Mouse (Mus musculus) forebrain, embryonic 16.5 days (tissue): ENCODE measurements around the gene Cldn19. TPM values are rescaled to one million over a fixed set of nuclear protein-coding genes. Genes with fewer than 3 reads are reported as not detected.

Experiments used
- ATAC-seq: fragments of 200-750 bp; cut with Nextera tagmentation; 2 replicates; pipeline ENCODE4 v1.8.0; 2017; ENCODE audit warnings: mild to moderate bottlenecking, moderate library complexity
- H3K27ac ChIP-seq: fragments of 300-500 bp; sonication (generic); 2 replicates; pipeline ENCODE4 v1.5.1; 2014; ENCODE audit warnings: low read length, control low read depth
- H3K27me3 ChIP-seq: fragments of 300-500 bp; sonication (generic); replicated peaks from 2 replicates; pipeline ENCODE4 v1.6.1; 2014; ENCODE audit warnings: low read length; ENCODE audit not compliant: control insufficient read depth, insufficient read depth
- H3K36me3 ChIP-seq: fragments of 300-500 bp; sonication (generic); 2 replicates; pipeline ENCODE4 v1.6.1; 2014; ENCODE audit not compliant: control insufficient read depth, insufficient read depth
- H3K4me1 ChIP-seq: fragments of 300-500 bp; sonication (generic); replicated peaks from 2 replicates; pipeline ENCODE4 v1.6.1; 2014; ENCODE audit warnings: low read length; ENCODE audit not compliant: control insufficient read depth, insufficient read depth
- H3K4me2 ChIP-seq: fragments of 300-500 bp; sonication (generic); 2 replicates; pipeline ENCODE4 v1.6.1; 2014; ENCODE audit warnings: mild to moderate bottlenecking, low read length, control low read depth
- H3K4me3 ChIP-seq: fragments of 300-500 bp; sonication (generic); replicated peaks from 2 replicates; pipeline ENCODE4 v1.5.1; 2014; ENCODE audit warnings: mild to moderate bottlenecking, low read length, control low read depth
- H3K9ac ChIP-seq: fragments of 300-500 bp; sonication (generic); replicated peaks from 2 replicates; pipeline ENCODE4 v1.6.1; 2014; ENCODE audit warnings: low read depth, low read length, control low read depth
- H3K9me3 ChIP-seq: fragments of 300-500 bp; sonication (generic); 2 replicates; pipeline ENCODE4 v1.6.1; 2016; ENCODE audit warnings: low read length; ENCODE audit not compliant: control insufficient read depth
- WGBS: fragments of 180-500 bp; shearing (Covaris S2); extraction: QIAGEN DNeasy Blood & Tissue Kit; methylation state at CpG from one replicate; pipeline ENCODE4 v1.1.7; 2014; 5-methylcytosine and 5-hydroxymethylcytosine counted together
- polyA plus RNA-seq: library from polyadenylated mRNA; unstranded; fragments of >200 nt; fragmentation: Nextera tagmentation; extraction: Ambion mirVana; gene quantifications from 2 replicates; pipeline ENCODE4 v1.2.1, GENCODE M21; 2015

Cldn19 gene
- polyA plus RNA-seq, 1 experiment from 2014 or later = 0.08 TPM

- ATAC-seq = peak; percentile 27
- Histone ChIP-seq H3K36me3 (no peaks in the 10 kb centered on the region), H3K27me3 (no peaks in the 10 kb centered on the region), H3K4me1 (peaks cover 23% of the 10 kb centered on the region), H3K27ac (peak overlapping the region; percentile 80), H3K9me3 (no peaks in the 10 kb centered on the region), H3K4me3 (peak overlapping the region; percentile 93), H3K9ac (peak overlapping the region; percentile 80), H3K4me2 (peak overlapping the region; percentile 64)
- WGBS = under 1% methylated on average over 24 of the region's 24 CpGs
Measured at GRCm38 (mm10) chr4:119292771-119293573, 37.8 kb downstream of the Cldn19 start.

DNA sequence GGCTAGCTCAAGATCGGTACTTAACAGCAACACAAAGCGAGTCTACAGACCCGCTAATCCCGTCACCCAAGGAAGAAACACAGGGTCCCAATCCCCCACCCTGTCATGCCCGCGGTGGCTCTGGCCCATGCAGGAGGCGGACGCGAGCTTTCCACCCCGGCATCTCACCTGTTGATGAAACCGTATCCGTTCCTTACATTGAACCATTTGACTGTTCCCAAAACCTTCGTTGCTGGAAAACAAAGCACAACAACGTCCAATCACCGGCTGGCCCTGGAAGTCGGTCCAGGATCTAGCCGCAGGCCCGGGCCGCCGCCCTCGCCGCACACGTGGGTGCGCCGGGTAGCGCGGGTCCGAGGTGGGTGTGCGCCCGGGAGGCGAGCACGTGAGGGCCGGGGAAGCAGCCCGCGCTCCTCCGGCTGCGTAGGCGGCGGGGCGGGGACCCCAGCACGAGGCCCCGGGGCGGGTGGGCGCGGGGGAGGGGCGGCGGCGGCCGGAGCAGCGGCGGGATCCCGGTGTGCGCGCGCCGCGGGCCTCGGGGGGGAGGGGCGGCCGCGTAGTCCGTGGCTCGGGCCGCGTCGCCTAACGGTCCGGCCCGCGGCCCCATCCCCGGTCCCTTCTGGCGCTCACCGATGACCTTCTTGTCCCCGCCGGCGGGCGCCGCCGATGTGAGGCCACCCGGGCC lies 38.5 kb downstream of the Cldn19 start:
- H3K9me3 ChIP-seq = no peaks in the 10 kb centered on the region
- peak overlapping the region; percentile 86 for H3K27ac ChIP-seq
- H3K9ac ChIP-seq = peak overlapping the region; percentile 80
- peaks cover 23% of the 10 kb centered on the region for H3K4me1 ChIP-seq
- no peaks in the 10 kb centered on the region for H3K27me3 ChIP-seq
- under 1% methylated on average over 49 of the region's 80 CpGs for WGBS
- peak; percentile 11 for ATAC-seq
- H3K4me2 ChIP-seq = peak overlapping the region; percentile 64
- peak overlapping the region; percentile 93 for H3K4me3 ChIP-seq
- no peaks in the 10 kb centered on the region for H3K36me3 ChIP-seq

DNA sequence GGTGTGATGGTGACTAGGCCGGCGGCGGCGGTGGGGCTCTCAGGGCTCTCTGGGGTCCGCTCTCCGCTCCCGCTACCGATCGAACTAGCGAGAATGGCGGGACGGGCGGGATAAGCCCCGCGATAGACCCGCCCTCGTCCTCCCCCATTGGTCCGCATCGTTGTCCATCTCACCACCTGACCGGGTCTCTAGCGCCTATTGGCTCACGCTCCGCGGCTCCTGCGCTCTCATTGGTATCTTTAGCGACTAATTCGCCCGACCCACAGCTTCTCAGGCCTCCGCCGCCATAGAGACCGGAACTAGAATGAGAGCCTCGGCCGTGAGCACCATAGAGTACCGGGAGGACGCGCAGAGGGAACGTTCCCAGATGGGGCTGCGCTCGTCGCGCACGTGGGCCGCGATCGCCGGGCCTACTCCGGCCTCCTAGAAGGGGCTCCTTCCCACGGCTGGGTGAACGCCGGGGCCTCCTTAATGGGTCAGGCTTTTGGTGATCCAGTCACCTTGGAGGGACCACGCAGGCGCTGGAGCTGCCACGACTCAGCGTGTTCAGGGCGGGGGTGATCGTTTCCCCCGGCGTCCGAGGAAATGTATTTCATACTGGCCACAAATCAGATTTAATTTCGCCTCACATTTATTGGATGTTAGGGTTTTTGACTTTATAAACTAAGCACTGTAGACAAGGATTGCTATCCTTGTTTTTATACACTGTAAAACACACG lies 39.4 kb downstream of the Cldn19 start, which contains the start of gene Ybx1:
TSS of gene Ybx1 (minus strand) at position 190 of the 719 bp plus-strand sequence.
- H3K4me3 ChIP-seq = peak within 1 kb of the TSS; percentile 93
- WGBS = under 1% methylated on average over 60 of the region's 61 CpGs
- peak; percentile 99 for ATAC-seq
- H3K4me1 ChIP-seq = peaks cover 23% of the 10 kb centered on the region
- H3K4me2 ChIP-seq = peak within 1 kb of the TSS; percentile 82
- peak within 1 kb of the TSS; percentile 91 for H3K27ac ChIP-seq
- H3K9ac ChIP-seq = peak within 1 kb of the TSS; percentile 80
- no peaks in the 10 kb centered on the region for H3K36me3 ChIP-seq
- H3K27me3 ChIP-seq = no peaks in the 10 kb centered on the region
- no peaks in the 10 kb centered on the region for H3K9me3 ChIP-seq

DNA sequence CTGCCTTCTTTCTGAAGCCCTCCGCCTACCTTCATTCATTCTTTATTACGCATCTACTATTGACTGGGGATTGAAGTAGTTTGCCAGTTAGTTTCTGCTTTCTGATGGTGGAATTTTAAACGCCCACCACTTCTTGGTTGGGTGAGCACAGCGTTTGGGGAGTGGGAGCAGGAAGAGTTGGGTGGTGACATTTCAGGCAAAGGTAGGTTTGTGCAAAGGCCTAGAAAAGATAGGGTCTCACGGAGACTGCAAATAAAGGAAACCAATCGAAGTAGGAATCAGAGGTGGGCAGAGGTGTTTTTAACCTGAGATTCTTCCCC lies 39.9 kb downstream of the Cldn19 start:
- Histone ChIP-seq H3K4me2 (peak overlapping the region; percentile 82), H3K4me3 (peak overlapping the region; percentile 93), H3K27me3 (no peaks in the 10 kb centered on the region), H3K27ac (peak overlapping the region; percentile 91), H3K4me1 (peaks cover 23% of the 10 kb centered on the region), H3K36me3 (no peaks in the 10 kb centered on the region), H3K9ac (peak overlapping the region; percentile 77), H3K9me3 (no peaks in the 10 kb centered on the region)
- ATAC-seq = no peak
- 3% methylated on average over 6 of the region's 6 CpGs for WGBS

- H3K4me2 ChIP-seq = no peak overlapping the region
- peaks cover 8% of the 10 kb centered on the region for H3K4me1 ChIP-seq
- no peaks in the 10 kb centered on the region for H3K36me3 ChIP-seq
- H3K27me3 ChIP-seq = no peaks in the 10 kb centered on the region
- no peak for ATAC-seq
- H3K27ac ChIP-seq = no peak overlapping the region
- no peak overlapping the region for H3K4me3 ChIP-seq
- WGBS = 90% methylated on average over 2 of the region's 2 CpGs
- H3K9me3 ChIP-seq = no peaks in the 10 kb centered on the region
- no peak overlapping the region for H3K9ac ChIP-seq
Measured at GRCm38 (mm10) chr4:119297361-119297760, 42.1 kb downstream of the Cldn19 start.

GRCm38 (mm10) chr4:119300761-119301160 lies 45.5 kb downstream of the Cldn19 start:
- Histone ChIP-seq H3K27ac (no peak overlapping the region), H3K9me3 (no peaks in the 10 kb centered on the region), H3K36me3 (no peaks in the 10 kb centered on the region), H3K27me3 (no peaks in the 10 kb centered on the region), H3K4me2 (no peak overlapping the region), H3K9ac (no peak overlapping the region), H3K4me3 (no peak overlapping the region), H3K4me1 (no peaks in the 10 kb centered on the region)
- no peak for ATAC-seq
- WGBS = 96% methylated on average over 3 of the region's 3 CpGs

DNA sequence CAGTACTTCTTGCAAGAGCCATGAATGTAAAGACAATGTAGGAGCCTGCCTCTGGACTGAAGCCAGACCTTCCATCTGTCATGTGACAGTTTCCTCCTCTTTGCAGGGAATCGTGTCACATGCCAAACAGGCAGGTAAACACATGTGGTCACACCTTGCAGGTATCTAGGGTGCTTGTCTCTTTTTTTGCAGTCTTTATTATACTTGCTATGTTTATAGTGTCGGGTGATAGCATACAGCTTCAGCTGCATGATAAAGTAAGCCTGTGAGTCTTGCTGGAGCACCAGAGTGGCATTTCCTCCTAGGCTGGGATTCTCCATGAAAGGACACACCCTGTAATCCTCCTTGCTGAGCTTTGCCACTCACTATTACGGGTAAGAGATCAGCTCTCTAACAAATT lies 46.6 kb downstream of the Cldn19 start:
- Histone ChIP-seq H3K9ac (no peak overlapping the region), H3K4me1 (no peaks in the 10 kb centered on the region), H3K36me3 (0 out of 2 replicates have a peak, but pooled peaks cover 2% of the 10 kb centered on the region), H3K27ac (no peak overlapping the region), H3K4me3 (no peak overlapping the region), H3K4me2 (no peak overlapping the region), H3K9me3 (no peaks in the 10 kb centered on the region), H3K27me3 (no peaks in the 10 kb centered on the region)
- ATAC-seq = no peak
- WGBS = 83% methylated on average over 3 of the region's 3 CpGs

DNA sequence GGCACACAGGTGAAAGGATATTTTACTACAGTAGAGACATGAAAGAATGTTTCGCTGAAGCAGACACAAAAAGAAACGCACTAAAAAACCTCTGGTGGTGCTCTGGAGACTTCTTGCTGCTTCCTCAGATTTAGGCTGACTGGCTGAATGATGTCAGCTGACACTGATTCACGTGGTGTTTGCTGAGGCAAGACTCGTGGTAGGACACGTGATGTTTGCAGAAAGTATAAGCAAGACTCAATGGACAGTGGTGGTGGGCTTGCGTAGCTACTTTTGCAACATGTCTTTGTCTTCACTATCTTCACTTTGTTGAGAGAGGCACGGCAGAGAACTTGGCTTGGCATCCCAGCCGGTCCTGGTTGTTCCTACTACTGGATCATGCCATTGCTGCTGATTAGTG lies 48.1 kb downstream of the Cldn19 start:
- 0 out of 2 replicates have a peak, but pooled peaks cover 2% of the 10 kb centered on the region for H3K36me3 ChIP-seq

DNA sequence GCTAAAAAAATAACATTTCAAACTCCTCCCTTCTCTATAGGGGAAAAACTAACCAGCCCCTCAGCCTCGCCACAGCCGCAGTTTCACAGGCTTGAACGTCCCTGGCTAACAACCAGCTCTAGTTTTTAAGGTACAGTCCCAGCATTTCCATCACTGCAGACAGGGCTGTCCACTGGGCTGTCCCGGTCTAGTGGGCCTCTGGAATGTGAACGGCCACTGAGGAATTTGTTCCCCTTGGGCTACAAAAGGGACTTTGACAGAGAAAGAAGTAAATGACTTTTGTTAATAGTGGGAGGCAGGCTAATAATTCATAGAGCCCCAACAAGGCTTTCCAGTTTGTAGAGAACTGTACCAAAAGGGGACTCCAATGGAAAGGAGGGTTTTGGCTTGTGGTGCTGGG lies 50.2 kb downstream of the Cldn19 start:
- Histone ChIP-seq H3K9ac (no peak overlapping the region), H3K4me3 (no peak overlapping the region), H3K27ac (no peak overlapping the region), H3K9me3 (no peaks in the 10 kb centered on the region), H3K36me3 (peaks cover 6% of the 10 kb centered on the region), H3K27me3 (no peaks in the 10 kb centered on the region), H3K4me2 (no peak overlapping the region), H3K4me1 (no peaks in the 10 kb centered on the region)
- 76% methylated on average over 5 of the region's 5 CpGs for WGBS
- ATAC-seq = no peak

More for the DNA sequence above, 48.1 kb downstream of the Cldn19 start:
- Histone ChIP-seq H3K4me3 (no peak overlapping the region), H3K4me2 (no peak overlapping the region), H3K9me3 (no peaks in the 10 kb centered on the region), H3K4me1 (no peaks in the 10 kb centered on the region), H3K27ac (no peak overlapping the region), H3K27me3 (no peaks in the 10 kb centered on the region), H3K9ac (no peak overlapping the region)
- ATAC-seq = no peak
- WGBS = 91% methylated on average over 8 of the region's 8 CpGs
